Mouse (Mus musculus): ENCODE measurements around the gene Gm45140. TPM values are rescaled to one million over a fixed set of nuclear protein-coding genes. Genes with fewer than 3 reads are reported as not detected.
"Not testable (repeated sequence)": the region's sequence is repeated elsewhere in the genome, so short reads cannot be mapped to it uniquely, and the experiment has no call there.

Gene Gm45140
- polyA plus RNA-seq, 1 experiment from 2014 or later, result 3.7 TPM

GRCm38 (mm10) chr6:87778294-87779173 lies 57.1 kb downstream of the Gm45140 start:
- no peaks in the 10 kb centered on the region for H3K27me3 ChIP-seq (replicated peaks; ENCODE audit: control insufficient read depth, insufficient read depth, low read length)
- H3K9me3 ChIP-seq (ENCODE audit: control insufficient read depth, low read length), result no peaks in the 10 kb centered on the region
- H3K4me1 ChIP-seq (replicated peaks; ENCODE audit: control insufficient read depth, insufficient read depth, low read length), result no peaks in the 10 kb centered on the region
- H3K4me3 ChIP-seq (ENCODE audit: low read depth, low read length), result no peak overlapping the region
- H3K9ac ChIP-seq (ENCODE audit: low read length), result no peak overlapping the region
- peak; percentile 42 for DNase-seq (ENCODE audit: low spot score)
- H3K36me3 ChIP-seq (ENCODE audit: control insufficient read depth, insufficient read depth, low read length), result no peaks in the 10 kb centered on the region
- no peak overlapping the region for H3K27ac ChIP-seq (ENCODE audit: low read depth)
- ATAC-seq (replicated peaks; ENCODE audit: low FRiP score, low TSS enrichment, low read depth), result 0 out of 2 replicates have a peak, but pooled peaks have one; percentile 43
- H3K4me2 ChIP-seq (ENCODE audit: low read length), result no peak overlapping the region
- 72% methylated on average over 11 of the region's 11 CpGs for WGBS

GRCm38 (mm10) chr6:87777842-87778241 lies 57.8 kb downstream of the Gm45140 start, which contains the start of gene Gp9:
Gp9 (plus strand) TSS chr6:87778072.
- DNase-seq (ENCODE audit: low spot score), result no peak
- Histone ChIP-seq H3K4me2 (ENCODE audit: low read length) (no peak within 1 kb of the TSS), H3K27me3 (replicated peaks; ENCODE audit: control insufficient read depth, insufficient read depth, low read length) (no peaks in the 10 kb centered on the region), H3K27ac (ENCODE audit: low read depth) (no peak within 1 kb of the TSS), H3K9ac (ENCODE audit: low read length) (no peak within 1 kb of the TSS), H3K36me3 (ENCODE audit: control insufficient read depth, insufficient read depth, low read length) (no peaks in the 10 kb centered on the region), H3K4me1 (replicated peaks; ENCODE audit: control insufficient read depth, insufficient read depth, low read length) (no peaks in the 10 kb centered on the region), H3K4me3 (ENCODE audit: low read depth, low read length) (no peak within 1 kb of the TSS), H3K9me3 (ENCODE audit: control insufficient read depth, low read length) (no peaks in the 10 kb centered on the region)
- no peak for ATAC-seq (replicated peaks; ENCODE audit: low FRiP score, low TSS enrichment, low read depth)
- 80% methylated on average over 2 of the region's 2 CpGs for WGBS

- no peaks in the 10 kb centered on the region for H3K36me3 ChIP-seq (ENCODE audit: control insufficient read depth, insufficient read depth, low read length)
- H3K9me3 ChIP-seq (ENCODE audit: control insufficient read depth, low read length), result no peaks in the 10 kb centered on the region
- H3K4me3 ChIP-seq (ENCODE audit: low read depth, low read length), result no peak overlapping the region
- no peaks in the 10 kb centered on the region for H3K27me3 ChIP-seq (replicated peaks; ENCODE audit: control insufficient read depth, insufficient read depth, low read length)
- DNase-seq (ENCODE audit: low spot score), result no peak
- H3K27ac ChIP-seq (ENCODE audit: low read depth), result no peak overlapping the region
- no peaks in the 10 kb centered on the region for H3K4me1 ChIP-seq (replicated peaks; ENCODE audit: control insufficient read depth, insufficient read depth, low read length)
- WGBS, result 60% methylated on average over 1 of the region's 1 CpGs
- ATAC-seq (replicated peaks; ENCODE audit: low FRiP score, low TSS enrichment, low read depth), result no peak
- H3K9ac ChIP-seq (ENCODE audit: low read length), result no peak overlapping the region
- H3K4me2 ChIP-seq (ENCODE audit: low read length), result no peak overlapping the region
Observed at GRCm38 (mm10) chr6:87776663-87777062, 58.9 kb downstream of the Gm45140 start.

- Histone ChIP-seq H3K27ac (ENCODE audit: low read depth) (no peak overlapping the region), H3K4me2 (ENCODE audit: low read length) (no peak overlapping the region), H3K36me3 (ENCODE audit: control insufficient read depth, insufficient read depth, low read length) (no peaks in the 10 kb centered on the region), H3K9me3 (ENCODE audit: control insufficient read depth, low read length) (no peaks in the 10 kb centered on the region), H3K4me1 (replicated peaks; ENCODE audit: control insufficient read depth, insufficient read depth, low read length) (no peaks in the 10 kb centered on the region), H3K4me3 (ENCODE audit: low read depth, low read length) (no peak overlapping the region), H3K9ac (ENCODE audit: low read length) (no peak overlapping the region), H3K27me3 (replicated peaks; ENCODE audit: control insufficient read depth, insufficient read depth, low read length) (no peaks in the 10 kb centered on the region)
- DNase-seq (ENCODE audit: low spot score), result no peak
- no peak for ATAC-seq (replicated peaks; ENCODE audit: low FRiP score, low TSS enrichment, low read depth)
- WGBS, result 70% methylated on average over 3 of the region's 3 CpGs
Observed at GRCm38 (mm10) chr6:87775588-87776245, 59.9 kb downstream of the Gm45140 start.

- no peaks in the 10 kb centered on the region for H3K9me3 ChIP-seq (ENCODE audit: control insufficient read depth, low read length)
- H3K27me3 ChIP-seq (replicated peaks; ENCODE audit: control insufficient read depth, insufficient read depth, low read length), result no peaks in the 10 kb centered on the region
- no peak overlapping the region for H3K27ac ChIP-seq (ENCODE audit: low read depth)
- no peaks in the 10 kb centered on the region for H3K36me3 ChIP-seq (ENCODE audit: control insufficient read depth, insufficient read depth, low read length)
- H3K9ac ChIP-seq (ENCODE audit: low read length), result no peak overlapping the region
- no peaks in the 10 kb centered on the region for H3K4me1 ChIP-seq (replicated peaks; ENCODE audit: control insufficient read depth, insufficient read depth, low read length)
- H3K4me3 ChIP-seq (ENCODE audit: low read depth, low read length), result no peak overlapping the region
- no peak for DNase-seq (ENCODE audit: low spot score)
- ATAC-seq (replicated peaks; ENCODE audit: low FRiP score, low TSS enrichment, low read depth), result no peak
- no peak overlapping the region for H3K4me2 ChIP-seq (ENCODE audit: low read length)
- 77% methylated on average over 9 of the region's 9 CpGs for WGBS
Observed at GRCm38 (mm10) chr6:87774909-87775308, 60.7 kb downstream of the Gm45140 start.

- 47% methylated on average over 1 of the region's 1 CpGs for WGBS
Observed at GRCm38 (mm10) chr6:87774466-87774865, 61.1 kb downstream of the Gm45140 start.

GRCm38 (mm10) chr6:87770626-87771025 lies 65.0 kb downstream of the Gm45140 start:
- no peaks in the 10 kb centered on the region for H3K9me3 ChIP-seq (ENCODE audit: control insufficient read depth, low read length)
- H3K9ac ChIP-seq (ENCODE audit: low read length), result no peak overlapping the region
- no peak overlapping the region for H3K4me3 ChIP-seq (ENCODE audit: low read depth, low read length)
- no peak overlapping the region for H3K4me2 ChIP-seq (ENCODE audit: low read length)
- DNase-seq (ENCODE audit: low spot score) (no peak), ATAC-seq (replicated peaks; ENCODE audit: low FRiP score, low TSS enrichment, low read depth) (no peak)
- no peaks in the 10 kb centered on the region for H3K4me1 ChIP-seq (replicated peaks; ENCODE audit: control insufficient read depth, insufficient read depth, low read length)
- no peaks in the 10 kb centered on the region for H3K36me3 ChIP-seq (ENCODE audit: control insufficient read depth, insufficient read depth, low read length)
- 52% methylated on average over 8 of the region's 8 CpGs for WGBS
- H3K27me3 ChIP-seq (replicated peaks; ENCODE audit: control insufficient read depth, insufficient read depth, low read length), result no peaks in the 10 kb centered on the region
- no peak overlapping the region for H3K27ac ChIP-seq (ENCODE audit: low read depth)

More at GRCm38 (mm10) chr6:87774466-87774865, 61.1 kb downstream of the Gm45140 start:
- ATAC-seq (replicated peaks; ENCODE audit: low FRiP score, low TSS enrichment, low read depth) (no peak), DNase-seq (ENCODE audit: low spot score) (no peak)
- no peaks in the 10 kb centered on the region for H3K4me1 ChIP-seq (replicated peaks; ENCODE audit: control insufficient read depth, insufficient read depth, low read length)
- H3K27ac ChIP-seq (ENCODE audit: low read depth), result no peak overlapping the region
- H3K9me3 ChIP-seq (ENCODE audit: control insufficient read depth, low read length), result no peaks in the 10 kb centered on the region
- no peaks in the 10 kb centered on the region for H3K36me3 ChIP-seq (ENCODE audit: control insufficient read depth, insufficient read depth, low read length)
- H3K4me3 ChIP-seq (ENCODE audit: low read depth, low read length), result no peak overlapping the region
- no peaks in the 10 kb centered on the region for H3K27me3 ChIP-seq (replicated peaks; ENCODE audit: control insufficient read depth, insufficient read depth, low read length)
- H3K4me2 ChIP-seq (ENCODE audit: low read length), result no peak overlapping the region
- no peak overlapping the region for H3K9ac ChIP-seq (ENCODE audit: low read length)

GRCm38 (mm10) chr6:87764296-87764695 lies 71.3 kb downstream of the Gm45140 start:
- ATAC-seq (replicated peaks; ENCODE audit: low FRiP score, low TSS enrichment, low read depth); H3K36me3 ChIP-seq (ENCODE audit: control insufficient read depth, insufficient read depth, low read length); H3K27ac ChIP-seq (ENCODE audit: low read depth); H3K27me3 ChIP-seq (replicated peaks; ENCODE audit: control insufficient read depth, insufficient read depth, low read length); H3K9ac ChIP-seq (ENCODE audit: low read length); H3K4me3 ChIP-seq (ENCODE audit: low read depth, low read length); H3K9me3 ChIP-seq (ENCODE audit: control insufficient read depth, low read length); H3K4me1 ChIP-seq (replicated peaks; ENCODE audit: control insufficient read depth, insufficient read depth, low read length); H3K4me2 ChIP-seq (ENCODE audit: low read length): not testable (repeated sequence)
- 93% methylated on average over 2 of the region's 2 CpGs for WGBS
- peak; percentile 46 for DNase-seq (ENCODE audit: low spot score)

Data from intestine, embryonic 14.5 days (tissue).